Mouse (Mus musculus): Measurements from ENCODE around the gene Kmt5b.

Kmt5b gene

GRCm38 (mm10) chr19:3767276-3767780, at the start of gene Kmt5b:
Gene Kmt5b, plus strand, starts transcription at chr19:3767421.
- in situ Hi-C loops (cut with MboI, MseI): no loop called here

- in situ Hi-C loops (cut with MboI, MseI): loop anchor here (5.0 kb wide), 1 partner anchor 96 kb away; no protein-coding TSS in a partner anchor
These were observed 48.5 kb upstream of the Kmt5b start for GRCm38 (mm10) chr19:3718481-3719361.

GRCm38 (mm10) chr19:3719362-3719891, 47.8 kb upstream of the Kmt5b start:
- in situ Hi-C loops (cut with MboI, MseI): loop anchor here (5.0 kb wide), 1 partner anchor 97 kb away; no protein-coding TSS in a partner anchor

GRCm38 (mm10) chr19:3723170-3723569, 44.1 kb upstream of the Kmt5b start:
- in situ Hi-C loops (cut with MboI, MseI): no loop called here

GRCm38 (mm10) chr19:3723904-3724303, 43.3 kb upstream of the Kmt5b start:
- in situ Hi-C loops (cut with MboI, MseI): no loop called here

- in situ Hi-C loops (cut with MboI, MseI): no loop called here
These were observed 42.4 kb upstream of the Kmt5b start for GRCm38 (mm10) chr19:3724779-3725178.

- in situ Hi-C loops (cut with MboI, MseI): no loop called here
These were observed 38.3 kb upstream of the Kmt5b start for GRCm38 (mm10) chr19:3728901-3729300.

GRCm38 (mm10) chr19:3730781-3731646, 36.2 kb upstream of the Kmt5b start:
- in situ Hi-C loops (cut with MboI, MseI): no loop called here

- in situ Hi-C loops (cut with MboI, MseI): no loop called here
These were observed 31.2 kb upstream of the Kmt5b start for GRCm38 (mm10) chr19:3736001-3736400.

- in situ Hi-C loops (cut with MboI, MseI): no loop called here
These were observed 27.6 kb upstream of the Kmt5b start for GRCm38 (mm10) chr19:3739650-3740049.

GRCm38 (mm10) chr19:3742716-3743115, 24.5 kb upstream of the Kmt5b start:
- in situ Hi-C loops (cut with MboI, MseI): no loop called here

- in situ Hi-C loops (cut with MboI, MseI): no loop called here
These were observed 23.9 kb upstream of the Kmt5b start for GRCm38 (mm10) chr19:3743362-3743761.

GRCm38 (mm10) chr19:3743851-3744512, 23.2 kb upstream of the Kmt5b start:
- in situ Hi-C loops (cut with MboI, MseI): no loop called here

- in situ Hi-C loops (cut with MboI, MseI): no loop called here
These were observed 14.5 kb upstream of the Kmt5b start for GRCm38 (mm10) chr19:3752621-3753239.

GRCm38 (mm10) chr19:3753240-3753633, 14.0 kb upstream of the Kmt5b start:
- in situ Hi-C loops (cut with MboI, MseI): no loop called here

GRCm38 (mm10) chr19:3753738-3754137, 13.5 kb upstream of the Kmt5b start:
- in situ Hi-C loops (cut with MboI, MseI): no loop called here

GRCm38 (mm10) chr19:3757861-3758260, 9.4 kb upstream of the Kmt5b start:
- in situ Hi-C loops (cut with MboI, MseI): no loop called here

- in situ Hi-C loops (cut with MboI, MseI): no loop called here
These were observed 1.9 kb upstream of the Kmt5b start for GRCm38 (mm10) chr19:3765221-3765820.

GRCm38 (mm10) chr19:3766378-3766777, 843 bp upstream of the Kmt5b start:
- in situ Hi-C loops (cut with MboI, MseI): no loop called here

All from T-helper 1 cell (primary cell).